Mouse (Mus musculus) layer of hippocampus, adult 6 months (tissue): ENCODE data around the gene Cpt1a. TPM values are rescaled to one million over a fixed set of nuclear protein-coding genes. Genes with fewer than 3 reads are reported as not detected.

Source experiments
- long read RNA-seq, 2 experiments: library from polyadenylated mRNA; unstranded; transcript quantifications; one replicate each; pipeline ENCODE4 v2.0.0; 2019 to 2020
- microRNA-seq: library from miRNA; unstranded; fragments of <30 nt; microRNA quantifications from one replicate; pipeline ENCODE4 v1.2.0, GENCODE M21; 2020
- polyA plus RNA-seq: library from polyadenylated mRNA; unstranded; fragments of <200 nt; fragmentation: Nextera tagmentation; gene quantifications from 2 replicates; pipeline ENCODE4 v1.2.3, GENCODE M21; 2021

Gene Cpt1a
- polyA plus RNA-seq, result 8.9 and 11.1 TPM in 2 replicates
- long read RNA-seq, experiment 1, full-length matches to known transcripts, result 11 of 24 reads
- long read RNA-seq, experiment 1, partial matches to known transcripts, result 5 of 24 reads
- long read RNA-seq, experiment 1, other reads (novel, unspliced or antisense), result 8 of 24 reads
- long read RNA-seq, experiment 2, full-length matches to known transcripts, result 49 of 66 reads
- long read RNA-seq, experiment 2, partial matches to known transcripts, result 8 of 66 reads
- long read RNA-seq, experiment 2, other reads (novel, unspliced or antisense), result 9 of 66 reads

DNA sequence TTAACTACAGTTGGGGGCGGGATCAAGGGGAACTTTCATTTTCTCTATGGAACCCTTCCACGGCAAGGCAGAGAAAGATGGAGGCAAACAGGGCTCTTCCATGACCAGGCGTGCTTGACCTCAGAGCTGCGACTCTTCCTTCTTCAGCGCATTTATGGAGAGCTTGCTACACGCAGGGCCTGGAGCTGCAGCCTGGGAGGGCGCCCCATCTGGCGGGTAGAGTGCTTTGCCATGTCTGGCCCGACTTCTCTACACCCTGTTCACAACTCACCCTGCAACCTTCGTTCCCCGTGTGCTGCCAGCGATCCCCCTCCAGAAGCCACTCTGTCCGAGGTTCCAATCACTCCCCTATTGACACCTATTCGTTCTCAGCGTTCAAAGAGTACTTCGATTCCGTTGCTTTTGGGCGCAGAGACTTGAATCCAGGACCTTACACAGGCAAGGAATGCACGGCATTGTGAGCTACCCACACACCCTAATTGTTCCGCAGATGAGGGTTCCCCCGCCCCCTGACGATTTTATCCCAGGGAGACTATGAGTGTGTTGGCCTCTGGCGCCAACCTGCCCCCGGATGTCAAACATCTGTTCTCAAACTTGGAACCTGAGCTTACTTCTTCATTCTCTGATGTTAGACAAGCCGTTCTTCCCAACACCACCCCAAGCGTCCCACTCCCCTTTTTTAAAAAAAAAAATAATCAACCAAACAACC, at the start of gene Cpt1a:
Cpt1a (plus strand) TSS at position 74 of the 709 bp plus-strand sequence.

DNA sequence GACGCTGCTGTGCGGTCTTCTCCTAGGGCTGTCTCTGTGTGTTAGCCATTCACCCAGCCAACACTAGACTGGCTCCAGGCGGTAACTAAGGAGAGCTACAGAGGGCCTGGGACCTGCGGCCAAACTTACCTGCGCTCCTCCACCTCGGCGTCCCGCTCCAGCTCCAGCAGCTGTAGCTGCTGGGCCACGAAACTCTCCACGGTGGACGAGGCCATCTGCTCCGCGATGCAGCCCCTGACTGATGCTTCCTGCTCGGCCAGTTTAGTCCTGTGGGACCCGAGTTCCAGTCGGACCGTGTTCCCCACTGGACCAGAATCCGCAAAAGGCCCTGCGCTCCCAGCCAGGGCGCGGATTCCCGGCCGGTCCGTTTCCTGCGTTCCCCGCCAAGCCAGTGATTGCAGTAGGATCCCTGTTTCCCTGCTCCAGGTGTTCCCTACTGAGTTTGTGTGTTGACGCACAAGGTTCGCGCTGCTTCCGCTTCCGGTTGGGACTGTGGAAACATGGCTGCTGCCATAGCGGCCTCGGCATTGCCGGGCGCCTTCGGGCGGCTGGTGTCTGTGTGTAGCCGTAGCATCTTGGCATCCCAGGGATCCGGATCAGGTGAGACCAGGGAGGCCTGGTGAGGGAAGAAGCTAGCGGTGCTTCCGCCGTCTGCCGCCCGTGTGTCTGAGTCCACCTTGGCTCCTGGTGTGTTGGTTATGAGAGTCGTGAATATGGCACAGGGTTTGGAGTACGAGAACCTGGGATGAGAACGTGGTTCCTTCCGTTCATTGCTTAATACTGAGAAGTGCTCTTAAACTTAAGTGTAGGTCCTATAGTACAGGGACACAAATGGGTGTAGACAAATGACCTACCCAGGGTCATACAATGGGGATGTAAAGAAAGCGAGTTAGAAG, 39.3 kb upstream of the Cpt1a start, which contains the start of the genes Mrpl21 and Ighmbp2:
Mrpl21 (plus strand) TSS at position 330 of the 896 bp plus-strand sequence.
Ighmbp2 (minus strand) TSS at position 446 of the 896 bp plus-strand sequence.

DNA sequence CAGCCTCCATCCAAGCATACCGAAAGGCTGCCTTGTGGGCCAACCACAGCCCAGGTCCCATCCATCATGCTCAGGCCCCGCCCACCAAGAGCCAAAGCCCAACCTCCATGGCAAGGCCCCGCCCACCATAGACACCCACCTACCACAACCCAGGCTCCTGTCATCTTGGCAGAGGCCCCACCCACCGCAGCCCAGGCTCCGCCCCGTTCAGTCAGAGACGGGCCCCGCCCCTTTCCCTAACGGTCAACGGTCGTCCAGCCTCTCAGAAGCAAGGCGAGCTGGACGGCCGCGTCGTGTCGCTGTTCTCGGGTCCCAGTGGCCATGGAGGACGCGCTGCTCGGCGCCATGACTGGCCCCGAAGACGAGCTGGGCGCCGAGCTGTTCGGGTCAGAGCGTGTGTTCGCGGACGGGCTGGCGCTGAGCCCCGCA, 66.5 kb downstream of the Cpt1a start, which contains the start of gene Tesmin:
Tesmin (plus strand) TSS at position 229 of the 429 bp plus-strand sequence.

DNA sequence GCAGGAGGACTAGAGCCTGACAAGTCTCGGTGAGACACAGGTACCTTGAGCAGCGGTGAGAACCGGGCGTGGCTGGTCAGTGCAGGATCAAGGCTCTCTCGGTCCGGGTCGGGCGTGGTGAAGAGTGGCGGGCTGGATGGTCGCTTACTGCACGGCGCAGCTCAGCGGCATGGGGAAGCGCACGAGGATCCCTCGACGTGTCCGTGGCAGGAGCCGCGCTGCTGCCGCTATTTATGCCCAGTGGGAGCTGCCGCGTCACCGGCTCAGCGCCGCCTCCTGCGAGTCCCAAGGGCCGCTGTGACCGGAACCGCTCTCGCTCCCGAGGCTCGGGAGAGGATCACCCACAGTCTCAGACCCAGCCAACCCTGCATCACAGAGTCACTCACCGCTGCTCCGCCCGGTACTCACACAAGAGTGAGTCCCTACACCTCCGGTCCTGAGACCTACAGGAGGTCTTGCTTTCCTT, 92.2 kb downstream of the Cpt1a start, which contains the start of gene Gal:
Gal (minus strand) TSS at position 277 of the 466 bp plus-strand sequence.

Small RNA genes lying within 50 kb of the gene (microRNA-seq; reads per million reads assigned to microRNA genes)
- 0.86 reads per million for gene Mir6984

Other genes with a start within 250 kb of the Cpt1a start
- 113 and 128 TPM in 2 replicates for gene Mrpl21, start 39.4 kb upstream of the Cpt1a start, polyA plus RNA-seq
- 4.1 and 4.4 TPM in 2 replicates for gene Ighmbp2, start 39.3 kb upstream of the Cpt1a start, polyA plus RNA-seq
- not detected in 2 replicates for gene Tesmin, start 66.5 kb downstream of the Cpt1a start, polyA plus RNA-seq
- gene Gal, start 92.2 kb downstream of the Cpt1a start, polyA plus RNA-seq, result 2.6 and 2.9 TPM in 2 replicates